Mouse (Mus musculus): ENCODE measurements around the gene Gzf1.

Gzf1 gene

DNA sequence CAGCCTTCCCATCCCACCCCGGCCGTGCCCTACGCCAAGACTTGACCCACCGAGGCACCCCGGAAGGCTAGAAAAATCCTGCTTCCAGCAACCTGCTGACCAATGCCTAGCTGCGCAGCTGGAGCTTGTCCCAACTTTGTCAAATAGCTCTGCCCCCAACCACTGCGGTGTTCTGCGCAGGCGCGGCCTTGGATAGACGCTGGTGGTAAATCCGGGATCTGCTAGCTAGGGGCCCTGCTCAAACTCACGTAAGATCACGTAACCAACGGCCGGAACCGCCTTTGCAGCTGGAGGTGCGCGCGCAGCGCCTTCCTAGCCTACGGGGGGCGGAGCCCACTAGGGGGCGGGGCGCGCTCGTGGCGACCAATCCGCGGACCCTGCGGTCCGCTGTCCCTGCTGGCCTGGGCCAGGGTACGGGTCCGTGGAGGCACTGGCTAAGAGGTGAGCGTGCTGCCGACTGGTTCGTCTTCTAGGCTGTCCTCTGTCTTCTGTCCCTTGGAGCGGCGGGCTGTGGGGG, at the start of gene Gzf1:
Gene Gzf1 (plus strand): TSS at position 249 of the 517 bp plus-strand sequence.
- DNase-seq (ENCODE audit: low spot score in 2 of 2): peak; percentile 97 to 98

DNA sequence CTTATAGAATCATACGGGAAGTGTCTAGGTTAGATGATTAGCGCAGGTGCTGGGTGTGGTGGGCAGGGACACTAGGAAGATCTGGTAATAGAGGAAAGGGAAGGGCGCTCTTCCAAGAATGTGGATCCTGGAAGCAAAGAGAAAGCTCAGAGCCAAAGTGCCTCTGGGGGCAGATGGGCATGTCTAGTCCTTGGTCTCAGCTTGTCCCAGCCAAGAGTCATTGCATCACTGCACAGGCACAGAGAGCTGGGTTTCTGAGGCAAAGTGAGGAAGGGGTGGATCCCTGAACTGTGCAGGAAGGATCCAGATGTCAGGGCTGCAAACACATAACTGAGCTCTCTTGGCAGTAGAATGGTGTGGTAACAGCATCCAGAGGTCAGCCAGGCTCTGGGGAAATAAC, 49.2 kb upstream of the Gzf1 start:
- DNase-seq (ENCODE audit: low spot score in 2 of 2): no peak

- DNase-seq (ENCODE audit: low spot score in 2 of 2): no peak
These were observed 46.4 kb upstream of the Gzf1 start for GRCm38 (mm10) chr2:148634466-148634865.

DNA sequence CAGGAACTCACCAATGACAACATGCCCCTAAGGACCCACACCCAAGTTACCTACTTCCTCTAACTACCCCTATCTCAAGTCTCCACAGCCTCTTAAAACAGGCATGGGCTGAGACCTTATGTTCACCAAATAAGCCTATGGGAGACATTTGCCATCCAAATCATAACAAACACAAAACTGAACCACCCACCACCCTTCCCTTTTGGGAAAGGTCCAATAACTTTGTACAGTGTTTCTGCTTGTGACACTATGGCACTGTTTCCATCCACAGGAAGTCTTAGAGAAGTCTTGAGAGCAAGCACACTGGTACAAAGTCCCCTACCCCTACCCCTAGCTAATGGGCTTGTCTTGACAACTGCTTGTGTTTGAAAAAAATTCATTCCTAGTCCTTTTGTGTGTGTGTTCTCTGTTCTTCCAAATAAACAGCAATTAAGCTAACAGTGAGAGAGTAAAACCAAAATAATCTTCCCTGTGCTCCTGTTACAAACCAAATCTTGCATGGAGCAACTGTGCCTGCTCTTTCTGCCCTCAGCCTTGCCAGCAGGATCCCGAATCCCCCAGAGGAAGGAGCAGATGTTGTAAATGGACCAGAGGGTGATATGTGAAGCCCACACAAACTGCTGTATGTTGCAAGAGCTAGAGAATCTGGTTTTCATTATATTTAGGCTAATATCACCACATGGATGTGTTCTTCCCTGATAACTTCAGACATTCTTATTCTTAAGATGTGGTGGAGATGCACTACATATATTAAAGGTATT, 38.0 kb upstream of the Gzf1 start:
- DNase-seq (ENCODE audit: low spot score in 2 of 2): no peak

DNA sequence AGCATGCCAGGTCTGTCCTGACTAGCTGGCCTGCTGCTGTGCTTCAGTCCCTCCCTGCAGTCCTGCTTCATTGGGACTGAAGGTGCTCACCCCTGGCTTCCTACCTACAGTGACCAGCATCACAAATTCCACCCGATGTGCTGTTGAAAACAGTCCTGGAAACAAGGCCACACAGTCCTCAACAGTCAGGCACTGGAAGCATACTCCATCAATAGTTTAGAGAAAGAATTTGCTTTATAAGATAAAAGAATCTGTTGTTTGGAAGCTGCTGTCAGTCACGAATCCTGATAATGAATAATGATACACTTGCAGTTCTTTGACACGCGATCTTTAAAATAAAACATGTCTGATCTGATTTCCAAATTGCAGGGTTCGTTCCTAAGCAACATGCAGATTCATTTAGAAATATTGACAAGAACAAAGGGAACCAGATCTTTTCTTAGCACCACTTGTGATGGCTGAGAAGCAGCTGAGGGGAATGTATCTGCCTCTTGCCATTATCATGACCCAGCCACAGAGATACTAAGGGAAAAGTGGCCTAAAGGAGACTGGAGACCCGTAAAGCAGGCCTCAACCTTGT, 36.3 kb upstream of the Gzf1 start:
- DNase-seq (ENCODE audit: low spot score in 2 of 2): no peak

GRCm38 (mm10) chr2:148650587-148651357, 30.1 kb upstream of the Gzf1 start:
- DNase-seq (ENCODE audit: low spot score in 2 of 2): no peak

DNA sequence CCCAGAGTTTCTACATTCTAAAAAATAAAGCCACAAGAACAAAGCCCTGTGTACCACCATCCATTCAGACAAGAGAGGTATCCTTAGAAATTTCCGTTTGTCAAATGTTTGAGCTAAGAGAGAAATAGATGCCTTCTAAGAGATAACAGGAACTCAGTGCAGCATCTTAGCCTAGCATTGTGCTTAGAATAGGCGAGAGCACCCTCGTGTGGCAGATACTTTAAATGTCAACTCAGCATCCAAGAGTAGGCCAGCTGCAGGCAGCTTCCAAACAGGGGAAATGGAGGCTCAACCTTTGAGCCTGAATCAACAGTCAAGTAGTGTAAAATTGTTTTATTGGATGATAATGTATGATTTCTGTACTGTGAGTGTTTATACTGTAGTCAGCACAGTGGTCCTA, 25.9 kb upstream of the Gzf1 start:
- DNase-seq (ENCODE audit: low spot score in 2 of 2): peak; percentile 41 to 58

DNA sequence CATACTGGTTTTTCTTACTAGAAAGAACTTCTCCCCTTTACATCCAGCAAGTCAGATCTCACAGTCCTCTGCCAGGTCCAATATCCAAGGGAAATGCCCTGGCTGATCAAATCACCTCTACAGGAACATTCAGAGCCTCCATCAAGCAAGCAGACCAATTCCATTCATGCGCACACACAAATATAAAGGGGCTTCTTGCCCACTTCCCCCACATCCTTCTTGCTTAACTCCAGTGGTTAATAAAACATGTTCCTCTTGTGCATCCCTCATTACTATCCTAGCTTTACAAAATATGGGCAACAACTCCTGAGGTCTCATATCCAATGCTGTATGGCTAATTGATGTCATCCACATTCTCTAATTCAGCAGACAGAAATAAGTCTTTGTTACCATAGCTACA, 17.4 kb upstream of the Gzf1 start:
- no peak for DNase-seq (ENCODE audit: low spot score in 2 of 2)

DNA sequence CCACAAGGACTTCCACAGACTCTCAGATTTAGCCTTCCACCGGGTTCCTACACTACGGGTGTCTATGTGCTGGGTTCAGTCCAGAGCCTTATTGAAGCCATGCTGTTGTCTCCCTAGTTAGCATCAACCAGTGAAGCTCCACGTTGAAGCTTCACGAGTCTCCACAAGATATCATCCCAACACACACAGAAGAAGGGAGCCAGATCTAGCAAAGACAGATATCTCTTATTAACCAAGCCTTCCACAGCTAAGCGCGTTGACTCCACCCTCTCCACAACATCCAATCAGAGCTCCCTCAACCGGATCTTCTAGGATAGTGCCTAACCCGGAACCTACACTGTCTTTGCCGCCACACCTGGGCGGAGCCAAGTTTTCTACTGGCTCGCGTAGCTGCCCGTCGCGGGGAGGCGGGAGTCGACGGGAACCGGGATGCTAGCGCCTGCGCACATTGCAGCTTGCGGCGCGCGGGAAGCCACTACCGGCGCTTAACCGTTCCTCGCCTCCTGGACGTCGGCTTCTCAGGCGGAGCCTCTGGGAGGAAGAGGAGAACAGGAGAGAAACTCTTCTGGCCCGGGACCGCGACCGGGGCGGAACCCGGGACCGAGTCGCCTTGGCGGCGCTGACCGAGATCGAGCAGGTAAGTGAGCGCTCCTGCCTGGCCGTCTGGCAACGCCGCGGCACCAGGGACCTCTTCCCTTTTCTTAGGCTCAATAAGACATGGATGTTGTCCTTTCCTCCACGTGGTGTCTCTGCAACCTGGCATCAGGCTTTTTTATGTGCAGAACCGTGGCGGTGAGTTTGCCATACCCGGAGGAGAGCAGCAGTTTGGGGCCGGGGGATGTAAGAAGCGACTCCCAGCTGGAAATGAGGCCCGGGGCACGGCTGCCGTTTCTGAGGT, 8.4 kb upstream of the Gzf1 start, which contains the start of gene Nxt1:
Gene Nxt1 (plus strand): TSS at position 403 of the 898 bp plus-strand sequence.
- peak; percentile 99 to 100 for DNase-seq (ENCODE audit: low spot score in 2 of 2)

GRCm38 (mm10) chr2:148677801-148678200, 3.0 kb upstream of the Gzf1 start:
- DNase-seq (ENCODE audit: low spot score in 2 of 2): peak; percentile 37 to 41

DNA sequence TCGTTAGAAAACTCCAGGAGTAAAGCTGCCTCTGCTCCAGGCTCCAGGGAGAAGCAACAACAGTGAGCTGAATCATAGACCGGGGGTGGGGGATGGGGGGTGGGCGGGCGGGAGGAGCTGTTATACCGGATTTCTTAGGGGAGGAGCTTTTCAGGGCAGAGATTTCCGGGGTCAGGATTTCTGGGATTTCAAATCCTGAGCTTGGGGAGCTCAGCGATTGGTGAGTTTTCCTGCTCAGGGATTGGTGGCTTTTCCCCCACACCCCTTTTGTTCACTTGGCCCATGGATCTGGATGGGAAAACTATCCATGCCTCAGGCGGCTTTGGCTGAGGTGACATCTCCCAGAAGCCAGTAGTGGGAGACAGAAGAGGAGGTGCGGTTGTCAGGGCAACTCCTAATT, 1.5 kb upstream of the Gzf1 start:
- peak; percentile 37 to 60 for DNase-seq (ENCODE audit: low spot score in 2 of 2)

DNA sequence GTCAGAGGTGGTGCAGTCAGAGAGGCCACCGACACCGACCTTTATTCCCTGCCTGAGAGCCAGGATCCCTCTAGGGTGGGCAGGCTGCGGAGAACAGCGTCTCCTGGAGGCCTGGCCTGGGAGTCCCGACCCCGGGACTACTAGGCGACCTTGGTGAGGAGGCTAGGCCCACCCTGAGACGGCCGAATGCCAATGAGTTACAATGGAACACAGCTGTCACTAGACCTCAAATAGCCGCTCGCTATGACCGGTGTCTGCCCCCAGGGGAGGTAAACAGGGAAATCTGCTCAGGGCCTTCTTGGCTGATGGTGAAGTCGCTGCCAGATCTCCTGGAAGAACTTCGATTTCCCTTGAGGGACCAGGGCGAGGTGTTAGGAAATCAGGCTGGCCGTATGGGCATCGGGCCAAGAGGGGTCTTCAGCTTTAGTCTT, 653 bp downstream of the Gzf1 start:
- DNase-seq (ENCODE audit: low spot score in 2 of 2): peak in 1 of 2 experiments; percentile 18

GRCm38 (mm10) chr2:148683031-148683430, 2.2 kb downstream of the Gzf1 start:
- no peak for DNase-seq (ENCODE audit: low spot score in 2 of 2)

GRCm38 (mm10) chr2:148684972-148685371, 4.1 kb downstream of the Gzf1 start:
- no peak for DNase-seq (ENCODE audit: low spot score in 2 of 2)

GRCm38 (mm10) chr2:148685709-148686108, 4.9 kb downstream of the Gzf1 start:
- DNase-seq (ENCODE audit: low spot score in 2 of 2): no peak

DNA sequence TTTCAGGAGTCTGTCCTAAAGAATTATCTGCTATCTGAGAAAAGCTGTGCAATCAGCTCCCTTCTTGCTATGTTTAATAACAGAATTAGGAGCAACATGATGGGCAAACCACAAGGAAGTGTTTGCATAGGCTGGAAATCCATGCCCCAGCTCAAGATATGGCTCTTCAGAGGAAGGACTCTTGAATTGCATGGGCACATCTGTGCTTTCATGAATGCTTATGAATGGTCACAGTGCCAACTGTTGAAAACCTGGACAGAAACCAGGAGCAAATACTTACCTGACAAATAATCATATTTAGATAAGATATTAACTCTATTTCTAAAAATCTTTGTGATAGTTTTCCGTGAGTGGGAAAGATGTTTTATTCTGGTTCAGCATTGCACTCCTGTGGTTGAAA, 6.0 kb downstream of the Gzf1 start:
- DNase-seq (ENCODE audit: low spot score in 2 of 2): no peak

DNA sequence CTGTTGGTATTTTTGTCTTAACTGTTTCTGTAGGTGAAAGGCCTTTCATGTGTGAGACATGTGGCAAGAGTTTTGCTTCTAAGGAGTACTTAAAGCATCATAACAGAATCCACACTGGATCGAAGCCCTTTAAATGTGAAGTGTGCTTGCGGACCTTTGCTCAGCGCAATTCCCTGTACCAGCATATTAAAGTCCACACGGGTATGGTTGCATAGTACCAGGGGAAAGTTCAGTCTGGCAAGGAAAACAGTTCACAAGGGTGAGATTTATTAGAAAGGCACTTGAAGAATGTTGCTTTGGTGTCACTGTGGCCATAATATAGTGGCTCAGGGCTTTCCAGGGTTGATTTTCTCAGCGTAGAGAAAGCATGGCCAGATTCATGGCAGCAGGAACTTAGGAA, 7.1 kb downstream of the Gzf1 start:
- DNase-seq (ENCODE audit: low spot score in 2 of 2): no peak

- no peak for DNase-seq (ENCODE audit: low spot score in 2 of 2)
These were observed 8.8 kb downstream of the Gzf1 start for GRCm38 (mm10) chr2:148689444-148690140.

DNA sequence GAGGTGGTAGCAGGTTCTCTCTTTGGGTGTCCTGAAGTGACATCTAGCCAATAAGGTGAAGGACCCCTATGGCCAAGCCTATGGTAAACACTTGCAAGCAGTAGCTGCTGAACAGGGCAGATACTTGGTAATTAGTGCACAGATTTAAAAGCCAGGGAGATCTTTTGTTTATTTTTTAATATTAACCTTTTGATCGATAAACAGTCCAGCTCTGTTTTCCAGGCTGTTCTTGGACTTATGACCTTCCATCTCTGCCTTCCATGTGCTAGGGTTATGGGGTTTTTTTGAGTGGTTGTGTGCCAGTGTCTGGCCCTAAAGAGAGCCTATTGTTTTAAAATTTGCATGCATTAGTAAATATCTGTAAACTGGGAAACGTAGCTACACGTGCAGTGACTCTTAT, 9.5 kb downstream of the Gzf1 start:
- no peak for DNase-seq (ENCODE audit: low spot score in 2 of 2)

- DNase-seq (ENCODE audit: low spot score in 2 of 2): no peak
These were observed 10.0 kb downstream of the Gzf1 start for GRCm38 (mm10) chr2:148690781-148691180.

- DNase-seq (ENCODE audit: low spot score in 2 of 2): no peak
These were observed 17.7 kb downstream of the Gzf1 start for GRCm38 (mm10) chr2:148698571-148698970.

Measured in urinary bladder, adult 18-20 months (tissue).